Mouse (Mus musculus) stomach, embryonic 14.5 days (tissue): ENCODE data around the gene Btbd17. TPM values are rescaled to one million over a fixed set of nuclear protein-coding genes. Genes with fewer than 3 reads are reported as not detected.

Source experiments
- ATAC-seq: fragments of 200-750 bp; cut with Nextera tagmentation; 2 replicates; pipeline ENCODE4 v1.8.0; 2017; ENCODE audit warnings: low read depth, moderate TSS enrichment; ENCODE audit not compliant: insufficient number of reproducible peaks, insufficient read depth, low FRiP score
- H3K27ac ChIP-seq: fragments of 300-500 bp; sonication (generic); 2 replicates; pipeline ENCODE4 v1.5.1; 2014; ENCODE audit warnings: mild to moderate bottlenecking, low read length, moderate library complexity, mixed read lengths
- H3K27me3 ChIP-seq: fragments of 300-500 bp; sonication (generic); 2 replicates; pipeline ENCODE4 v1.6.1; 2014; ENCODE audit warnings: low read length, control low read depth, mixed read lengths; ENCODE audit not compliant: control insufficient read depth, insufficient read depth
- H3K36me3 ChIP-seq: fragments of 300-500 bp; sonication (generic); 2 replicates; pipeline ENCODE4 v1.6.1; 2014; ENCODE audit warnings: mild to moderate bottlenecking, control low read depth, low read length, moderate library complexity, mixed read lengths; ENCODE audit not compliant: control insufficient read depth, insufficient read depth
- H3K4me1 ChIP-seq: fragments of 300-500 bp; sonication (generic); 2 replicates; pipeline ENCODE4 v1.6.1; 2014; ENCODE audit warnings: low read length, control low read depth, mixed read lengths; ENCODE audit not compliant: control insufficient read depth, insufficient read depth
- H3K4me2 ChIP-seq: fragments of 300-500 bp; sonication (generic); replicated peaks from 2 replicates; pipeline ENCODE4 v1.6.1; 2014; ENCODE audit warnings: low read depth, low read length, control low read depth
- H3K4me3 ChIP-seq: fragments of 300-500 bp; sonication (generic); 2 replicates; pipeline ENCODE4 v1.5.1; 2014; ENCODE audit warnings: low read depth, low read length, control low read depth
- H3K9ac ChIP-seq: fragments of 300-500 bp; sonication (generic); replicated peaks from 2 replicates; pipeline ENCODE4 v1.6.1; 2014; ENCODE audit warnings: low read depth, mild to moderate bottlenecking, control low read depth, low read length, moderate library complexity, mixed read lengths
- H3K9me3 ChIP-seq: fragments of 300-500 bp; sonication (generic); 2 replicates; pipeline ENCODE4 v1.6.1; 2016; ENCODE audit warnings: low read depth, low read length, control low read depth; ENCODE audit not compliant: control insufficient read depth
- WGBS: fragments of 180-500 bp; shearing (Covaris S2); extraction: QIAGEN DNeasy Blood & Tissue Kit; methylation state at CpG from one replicate; pipeline ENCODE4 v1.1.7; 2014; 5-methylcytosine and 5-hydroxymethylcytosine counted together
- polyA plus RNA-seq: library from polyadenylated mRNA; unstranded; fragments of >200 nt; fragmentation: Nextera tagmentation; extraction: Ambion mirVana; gene quantifications from 2 replicates; pipeline ENCODE4 v1.2.1, GENCODE M21; 2014

Gene Btbd17
- polyA plus RNA-seq, 1 experiment from 2014 or later: 0.98 TPM

GRCm38 (mm10) chr11:114798624-114799023, 2.9 kb upstream of the Btbd17 start, which contains the start of gene Gpr142:
Gene Gpr142 (plus strand): TSS chr11:114798924.
- no peak within 1 kb of the TSS for H3K4me2 ChIP-seq
- H3K9ac ChIP-seq: no peak within 1 kb of the TSS
- H3K4me1 ChIP-seq: peaks cover 18% of the 10 kb centered on the region
- 91% methylated on average over 3 of the region's 3 CpGs for WGBS
- H3K36me3 ChIP-seq: no peaks in the 10 kb centered on the region
- no peak for ATAC-seq
- H3K4me3 ChIP-seq: no peak within 1 kb of the TSS
- H3K27me3 ChIP-seq: peaks cover 5% of the 10 kb centered on the region; the same call in 1 of the 2 replicates
- no peaks in the 10 kb centered on the region for H3K9me3 ChIP-seq
- no peak within 1 kb of the TSS for H3K27ac ChIP-seq

GRCm38 (mm10) chr11:114797981-114798380, 2.2 kb upstream of the Btbd17 start:
- Histone ChIP-seq H3K27me3 (peaks cover 8% of the 10 kb centered on the region), H3K27ac (no peak overlapping the region), H3K9ac (no peak overlapping the region), H3K4me2 (no peak overlapping the region), H3K36me3 (no peaks in the 10 kb centered on the region), H3K4me3 (no peak overlapping the region), H3K9me3 (no peaks in the 10 kb centered on the region), H3K4me1 (peaks cover 18% of the 10 kb centered on the region)
- ATAC-seq: no peak
- 86% methylated on average over 3 of the region's 3 CpGs for WGBS

GRCm38 (mm10) chr11:114797176-114797575, 1.4 kb upstream of the Btbd17 start:
- no peak overlapping the region for H3K27ac ChIP-seq
- no peak for ATAC-seq
- no peak overlapping the region for H3K4me3 ChIP-seq
- H3K4me2 ChIP-seq: no peak overlapping the region
- peaks cover 15% of the 10 kb centered on the region for H3K27me3 ChIP-seq
- 92% methylated on average over 7 of the region's 7 CpGs for WGBS
- no peaks in the 10 kb centered on the region for H3K36me3 ChIP-seq
- no peaks in the 10 kb centered on the region for H3K9me3 ChIP-seq
- no peak overlapping the region for H3K9ac ChIP-seq
- peaks cover 15% of the 10 kb centered on the region for H3K4me1 ChIP-seq

GRCm38 (mm10) chr11:114795231-114795746, 456 bp downstream of the Btbd17 start:
- H3K4me1 ChIP-seq: peaks cover 16% of the 10 kb centered on the region
- no peak overlapping the region for H3K9ac ChIP-seq
- WGBS: 0% methylated on average over 7 of the region's 7 CpGs

GRCm38 (mm10) chr11:114794691-114795090, 1.1 kb downstream of the Btbd17 start:
- Histone ChIP-seq H3K9ac (no peak overlapping the region), H3K27ac (peak overlapping the region; percentile 41), H3K36me3 (no peaks in the 10 kb centered on the region), H3K9me3 (no peaks in the 10 kb centered on the region), H3K4me1 (peaks cover 16% of the 10 kb centered on the region), H3K4me3 (no peak overlapping the region), H3K4me2 (peak overlapping the region; percentile 53; the same call in 1 of the 2 replicates), H3K27me3 (peaks cover 38% of the 10 kb centered on the region)
- no peak for ATAC-seq
- 54% methylated on average over 4 of the region's 4 CpGs for WGBS

More at GRCm38 (mm10) chr11:114795231-114795746, 456 bp downstream of the Btbd17 start:
- peak; percentile 77 for ATAC-seq
- Histone ChIP-seq H3K9me3 (no peaks in the 10 kb centered on the region), H3K27me3 (peaks cover 32% of the 10 kb centered on the region), H3K4me3 (peak overlapping the region; percentile 25), H3K27ac (peak overlapping the region; percentile 41), H3K4me2 (peak overlapping the region; percentile 53), H3K36me3 (no peaks in the 10 kb centered on the region)

GRCm38 (mm10) chr11:114793868-114794545, 1.7 kb downstream of the Btbd17 start:
- ATAC-seq: no peak
- Histone ChIP-seq H3K4me1 (peaks cover 18% of the 10 kb centered on the region), H3K36me3 (no peaks in the 10 kb centered on the region), H3K9ac (no peak overlapping the region), H3K4me2 (no peak overlapping the region), H3K27ac (no peak overlapping the region), H3K4me3 (no peak overlapping the region), H3K27me3 (peaks cover 45% of the 10 kb centered on the region), H3K9me3 (no peaks in the 10 kb centered on the region)
- WGBS: 68% methylated on average over 19 of the region's 19 CpGs

GRCm38 (mm10) chr11:114792931-114793494, 2.7 kb downstream of the Btbd17 start:
- H3K27me3 ChIP-seq: peaks cover 45% of the 10 kb centered on the region
- H3K36me3 ChIP-seq: no peaks in the 10 kb centered on the region
- H3K4me3 ChIP-seq: no peak overlapping the region
- WGBS: 48% methylated on average over 5 of the region's 5 CpGs
- H3K27ac ChIP-seq: no peak overlapping the region
- H3K9me3 ChIP-seq: no peaks in the 10 kb centered on the region
- ATAC-seq: no peak
- H3K9ac ChIP-seq: no peak overlapping the region
- no peak overlapping the region for H3K4me2 ChIP-seq
- H3K4me1 ChIP-seq: peaks cover 20% of the 10 kb centered on the region

GRCm38 (mm10) chr11:114791891-114792411, 3.8 kb downstream of the Btbd17 start:
- Histone ChIP-seq H3K4me3 (peak overlapping the region; percentile 40), H3K36me3 (no peaks in the 10 kb centered on the region), H3K4me2 (peak overlapping the region; percentile 95), H3K27ac (no peak overlapping the region), H3K27me3 (peaks cover 54% of the 10 kb centered on the region), H3K9me3 (no peaks in the 10 kb centered on the region), H3K4me1 (peaks cover 20% of the 10 kb centered on the region), H3K9ac (peak overlapping the region; percentile 30)
- no peak for ATAC-seq
- WGBS: under 1% methylated on average over 46 of the region's 59 CpGs
